Mouse (Mus musculus) myocyte (in vitro differentiated cells): ENCODE measurements around the gene Letmd1.

Experiments
- MYOG ChIP-seq, 3 experiments: IDR thresholded peaks; one replicate each; pipeline ENCODE4 v1.6.1; 2011; ENCODE audit warnings: control low read depth in 2 of 3, low read depth in 2 of 3, mild to moderate bottlenecking in 2 of 3; ENCODE audit not compliant: insufficient read length in 2 of 3, control insufficient read depth in 1 of 3, insufficient read depth in 1 of 3
- POLR2A ChIP-seq: IDR thresholded peaks from one replicate; pipeline ENCODE4 v1.6.1; 2011; ENCODE audit warnings: low read depth, mild to moderate bottlenecking, control low read depth, moderate library complexity; ENCODE audit not compliant: insufficient read length
- REST ChIP-seq: IDR thresholded peaks from one replicate; pipeline ENCODE4 v1.6.1; 2011; ENCODE audit warnings: mild to moderate bottlenecking, control low read depth, moderate library complexity; ENCODE audit not compliant: insufficient read depth, insufficient read length
- USF1 ChIP-seq: IDR thresholded peaks from one replicate; pipeline ENCODE4 v1.6.1; 2011; ENCODE audit warnings: low read depth, mild to moderate bottlenecking, control low read depth, moderate library complexity

- TF ChIP-seq MYOG (IDR thresholded peaks at IDR 0.05; ENCODE audit: control insufficient read depth in 1 of 3, insufficient read depth in 1 of 3, insufficient read length in 2 of 3, low read depth in 2 of 3) (no peak), POLR2A (no peak), USF1 (no peak), REST (no peak)
Measured at GRCm38 (mm10) chr15:100494647-100495046, 25.8 kb downstream of the Letmd1 start.
